Mouse (Mus musculus): ENCODE data around the gene Tmem44. TPM values are rescaled to one million over a fixed set of nuclear protein-coding genes. Genes with fewer than 3 reads are reported as not detected.

Gene Tmem44
- polyA plus RNA-seq, 1 experiment, result 1.1 TPM

DNA sequence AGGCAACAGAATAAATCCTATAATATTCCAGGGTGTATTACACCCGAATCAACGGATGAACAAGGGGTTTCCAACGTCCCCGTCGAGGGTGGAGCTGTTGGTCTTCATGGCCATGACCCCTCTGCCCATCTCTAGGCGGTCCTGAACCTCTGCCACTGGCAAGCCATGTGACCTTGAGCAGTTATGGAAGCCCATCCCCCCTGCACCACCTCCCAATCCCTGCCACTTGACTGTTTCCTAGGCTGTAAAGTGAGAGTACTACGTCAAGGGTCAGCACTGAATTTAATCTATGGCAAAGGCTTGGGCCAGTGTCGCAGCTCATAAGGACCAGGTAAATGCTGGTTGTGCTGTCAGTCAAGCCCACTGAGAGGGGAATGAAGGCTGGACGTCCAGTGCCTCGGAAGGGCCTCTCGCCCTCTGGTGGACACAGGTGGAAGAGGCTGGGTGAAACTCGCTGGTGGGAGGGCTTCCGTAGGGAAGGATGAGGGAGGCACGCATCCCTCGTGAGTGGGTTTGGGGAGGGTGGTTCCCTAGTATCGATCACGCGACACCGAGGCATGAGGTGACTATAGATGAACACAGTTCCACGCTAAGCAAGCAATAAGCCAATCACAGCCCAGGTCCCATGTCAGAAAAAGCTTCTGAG lies 18.8 kb downstream of the Tmem44 start:
- Histone ChIP-seq H3K27me3 (ENCODE audit: control insufficient read depth, insufficient read depth, insufficient read length) (no peaks in the 10 kb centered on the region), H3K36me3 (ENCODE audit: control insufficient read depth, insufficient read depth) (no peaks in the 10 kb centered on the region), H3ac (ENCODE audit: control insufficient read depth, insufficient read length, low read depth) (no peak overlapping the region), H3K79me3 (ENCODE audit: low read depth) (no peaks in the 10 kb centered on the region), H3K4me3 (ENCODE audit: insufficient read depth, poor library complexity, severe bottlenecking) (no peak overlapping the region), H3K79me2 (ENCODE audit: control insufficient read depth, insufficient read depth) (no peaks in the 10 kb centered on the region)
- TF ChIP-seq CTCF (IDR thresholded peaks at IDR 0.05; ENCODE audit: control insufficient read depth, insufficient read depth, insufficient read length) (peak; percentile 90), MYOG (IDR thresholded peaks at IDR 0.05; ENCODE audit: control insufficient read depth, extremely low read depth, insufficient read length) (no peak), USF1 (IDR thresholded peaks at IDR 0.05; ENCODE audit: low read depth) (no peak), MYOD1 (IDR thresholded peaks at IDR 0.05; ENCODE audit: control insufficient read depth, insufficient read length, low read depth) (no peak)

DNA sequence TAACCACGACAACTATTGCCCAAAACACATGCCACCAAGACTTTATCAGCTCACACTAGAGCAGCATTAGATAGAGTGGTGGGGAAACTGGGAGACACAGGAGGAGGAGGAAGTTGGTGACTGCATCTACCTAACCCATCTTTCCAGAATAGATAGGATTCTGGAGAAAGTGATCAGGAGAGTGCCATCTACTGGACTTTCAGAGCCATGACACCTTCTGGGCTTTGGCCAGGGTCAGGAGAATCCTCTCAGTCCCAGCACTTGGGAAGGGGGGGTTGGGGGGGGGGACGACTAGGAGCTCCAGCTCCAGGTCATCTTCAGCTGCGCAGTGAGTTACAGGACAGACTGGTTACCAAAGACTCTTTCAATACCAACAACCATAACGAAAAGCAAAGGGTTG lies 19.8 kb downstream of the Tmem44 start:
- peak; percentile 24 for TF ChIP-seq CTCF (IDR thresholded peaks at IDR 0.05; ENCODE audit: control insufficient read depth, insufficient read depth, insufficient read length)
- TF ChIP-seq MYOG (IDR thresholded peaks at IDR 0.05; ENCODE audit: control insufficient read depth, extremely low read depth, insufficient read length), result no peak
- H3K27me3 ChIP-seq (ENCODE audit: control insufficient read depth, insufficient read depth, insufficient read length), result no peaks in the 10 kb centered on the region
- H3K79me3 ChIP-seq (ENCODE audit: low read depth), result no peaks in the 10 kb centered on the region
- no peaks in the 10 kb centered on the region for H3K79me2 ChIP-seq (ENCODE audit: control insufficient read depth, insufficient read depth)
- H3K4me3 ChIP-seq (ENCODE audit: insufficient read depth, poor library complexity, severe bottlenecking), result no peak overlapping the region
- no peaks in the 10 kb centered on the region for H3K36me3 ChIP-seq (ENCODE audit: control insufficient read depth, insufficient read depth)
- no peak overlapping the region for H3ac ChIP-seq (ENCODE audit: control insufficient read depth, insufficient read length, low read depth)

DNA sequence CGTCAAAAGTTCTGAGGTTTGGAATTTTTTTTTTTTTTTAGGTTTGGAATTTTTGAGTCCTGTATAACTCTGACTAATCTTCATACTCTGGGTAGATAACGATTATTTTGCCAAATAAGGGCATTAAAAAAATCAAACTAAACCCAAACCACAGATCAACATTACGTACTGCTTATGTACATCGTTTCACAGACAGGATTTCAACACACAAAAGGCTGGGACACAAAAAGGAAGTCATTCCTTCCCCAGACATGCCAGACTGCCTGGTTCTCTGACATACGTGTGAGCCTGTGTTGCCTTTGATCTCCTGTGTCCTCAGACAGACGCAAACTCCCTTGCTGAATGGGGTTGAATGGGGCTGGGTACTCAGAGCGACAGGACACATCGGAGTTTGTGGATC lies 22.3 kb downstream of the Tmem44 start:
- Histone ChIP-seq H3K4me3 (ENCODE audit: insufficient read depth, poor library complexity, severe bottlenecking) (no peak overlapping the region), H3ac (ENCODE audit: control insufficient read depth, insufficient read length, low read depth) (peak overlapping the region; percentile 1), H3K79me3 (ENCODE audit: low read depth) (no peaks in the 10 kb centered on the region), H3K36me3 (ENCODE audit: control insufficient read depth, insufficient read depth) (no peaks in the 10 kb centered on the region), H3K27me3 (ENCODE audit: control insufficient read depth, insufficient read depth, insufficient read length) (no peaks in the 10 kb centered on the region), H3K79me2 (ENCODE audit: control insufficient read depth, insufficient read depth) (no peaks in the 10 kb centered on the region)
- TF ChIP-seq CEBPB (IDR thresholded peaks at IDR 0.05; ENCODE audit: low read depth) (peak; percentile 78), MYOD1 (IDR thresholded peaks at IDR 0.05; ENCODE audit: control insufficient read depth, insufficient read length, low read depth) (no peak)

GRCm38 (mm10) chr16:30527889-30528288 lies 22.8 kb downstream of the Tmem44 start:
- no peaks in the 10 kb centered on the region for H3K27me3 ChIP-seq (ENCODE audit: control insufficient read depth, insufficient read depth, insufficient read length)
- H3K36me3 ChIP-seq (ENCODE audit: control insufficient read depth, insufficient read depth), result no peaks in the 10 kb centered on the region
- no peaks in the 10 kb centered on the region for H3K79me2 ChIP-seq (ENCODE audit: control insufficient read depth, insufficient read depth)
- TF ChIP-seq FOSL1 (IDR thresholded peaks at IDR 0.05; ENCODE audit: insufficient read depth, low read length, poor library complexity, severe bottlenecking) (no peak), MYOD1 (IDR thresholded peaks at IDR 0.05; ENCODE audit: control insufficient read depth, insufficient read length, low read depth) (peak; percentile 68)
- no peaks in the 10 kb centered on the region for H3K79me3 ChIP-seq (ENCODE audit: low read depth)
- no peak overlapping the region for H3ac ChIP-seq (ENCODE audit: control insufficient read depth, insufficient read length, low read depth)
- no peak overlapping the region for H3K4me3 ChIP-seq (ENCODE audit: insufficient read depth, poor library complexity, severe bottlenecking)

DNA sequence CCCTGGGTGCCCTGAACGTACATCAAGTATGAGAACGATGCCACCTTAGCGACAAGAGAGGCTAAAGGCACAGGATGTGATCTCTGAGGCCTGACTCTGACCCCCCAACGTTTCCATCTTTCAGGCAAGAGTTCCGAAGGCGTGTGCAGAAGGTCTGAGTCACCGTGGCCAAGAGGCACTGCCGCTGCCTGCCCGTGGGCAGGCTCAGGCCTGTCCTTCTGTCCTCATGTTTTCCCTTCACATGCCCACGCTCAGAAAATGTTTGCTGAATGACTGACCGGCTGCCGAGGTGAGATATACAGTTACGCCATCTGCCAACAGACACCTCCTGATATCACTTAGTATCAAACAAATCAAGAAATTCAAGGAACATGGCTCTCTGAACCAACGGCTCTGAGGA lies 24.9 kb downstream of the Tmem44 start:
- no peak overlapping the region for H3ac ChIP-seq (ENCODE audit: control insufficient read depth, insufficient read length, low read depth)
- H3K27me3 ChIP-seq (ENCODE audit: control insufficient read depth, insufficient read depth, insufficient read length), result no peaks in the 10 kb centered on the region
- no peaks in the 10 kb centered on the region for H3K79me2 ChIP-seq (ENCODE audit: control insufficient read depth, insufficient read depth)
- H3K4me3 ChIP-seq (ENCODE audit: insufficient read depth, poor library complexity, severe bottlenecking), result no peak overlapping the region
- no peaks in the 10 kb centered on the region for H3K79me3 ChIP-seq (ENCODE audit: low read depth)
- TF ChIP-seq CEBPB (IDR thresholded peaks at IDR 0.05; ENCODE audit: low read depth), result no peak
- no peak for TF ChIP-seq USF1 (IDR thresholded peaks at IDR 0.05; ENCODE audit: low read depth)
- no peak for TF ChIP-seq MYOG (IDR thresholded peaks at IDR 0.05; ENCODE audit: control insufficient read depth, extremely low read depth, insufficient read length)
- no peak for TF ChIP-seq MAX (IDR thresholded peaks at IDR 0.05)
- no peak for TF ChIP-seq CTCF (IDR thresholded peaks at IDR 0.05; ENCODE audit: control insufficient read depth, insufficient read depth, insufficient read length)
- no peak for TF ChIP-seq MYOD1 (IDR thresholded peaks at IDR 0.05; ENCODE audit: control insufficient read depth, insufficient read length, low read depth)
- no peak for TF ChIP-seq FOSL1 (IDR thresholded peaks at IDR 0.05; ENCODE audit: insufficient read depth, low read length, poor library complexity, severe bottlenecking)
- H3K36me3 ChIP-seq (ENCODE audit: control insufficient read depth, insufficient read depth), result no peaks in the 10 kb centered on the region

- TF ChIP-seq MAX (IDR thresholded peaks at IDR 0.05) (no peak), CEBPB (IDR thresholded peaks at IDR 0.05; ENCODE audit: low read depth) (peak; percentile 54)
- Histone ChIP-seq H3K27me3 (ENCODE audit: control insufficient read depth, insufficient read depth, insufficient read length) (no peaks in the 10 kb centered on the region), H3K4me3 (ENCODE audit: insufficient read depth, poor library complexity, severe bottlenecking) (no peak overlapping the region), H3K79me3 (ENCODE audit: low read depth) (no peaks in the 10 kb centered on the region), H3K79me2 (ENCODE audit: control insufficient read depth, insufficient read depth) (no peaks in the 10 kb centered on the region), H3ac (ENCODE audit: control insufficient read depth, insufficient read length, low read depth) (no peak overlapping the region), H3K36me3 (ENCODE audit: control insufficient read depth, insufficient read depth) (no peaks in the 10 kb centered on the region)
Observed at GRCm38 (mm10) chr16:30524481-30524880, 26.2 kb downstream of the Tmem44 start.
